Comparison of ENCODE assay signal across 22 mouse cellular contexts in genomic region chr16:25415186-25415585, GRCm38 (mm10).
DNase-seq lines count a peak whose midpoint lies in the region; ATAC-seq and TF ChIP-seq lines count a peak whose summit lies in the region.
"Had no signal": no experiment of that assay in that cellular context is flagged by ENCODE, and none has a peak within 500 bp of the region (broad histone marks: within the 10 kb centered on the region; RNA-seq: fewer than 3 reads in every experiment).

No protein-coding gene starts in this region.

- H3K4me1 ChIP-seq in lung, postnatal 0 days (ENCODE audit: insufficient read depth, low read depth, low read length) = no peaks in the 10 kb centered on the region
- H3K4me1 ChIP-seq in lung, adult 2 months (ENCODE audit: control insufficient read depth, insufficient read depth, low read length) = peaks cover 5% of the 10 kb centered on the region; the same call in 1 of the 2 replicates
- H3K4me1 ChIP-seq in liver, postnatal 0 days (ENCODE audit: insufficient read depth) = no peaks in the 10 kb centered on the region
- H3K4me1 ChIP-seq: forebrain, embryonic 13.5 days; forebrain, embryonic 15.5 days had no signal

- no peak for TF ChIP-seq EP300 in lung, postnatal 0 days (IDR thresholded peaks at IDR 0.05)
- TF ChIP-seq EP300 in liver, postnatal 0 days (IDR thresholded peaks at IDR 0.05; ENCODE audit: low read depth) = no peak

- DNase-seq in gastrocnemius, adult 18-20 months (ENCODE audit: low spot score) = peak; percentile 16
- no peak for DNase-seq in gastrocnemius, postnatal 4 days (ENCODE audit: low spot score in 2 of 2)
- peak; percentile 49 for DNase-seq in lung, postnatal 0 days (ENCODE audit: low spot score)
- no peak for DNase-seq in lung, adult 2 months
- peak; percentile 59 for DNase-seq in adipocyte (ENCODE audit: low spot score)
- no peak for DNase-seq in liver, postnatal 0 days
- DNase-seq: adrenal gland, adult 2 months; adrenal gland, postnatal 10 days; adrenal gland, postnatal 25 days; cerebellum, adult 11 months; cerebellum, adult 18-20 months; cerebellum, adult 8-10 months; cerebellum, adult 9-11 months; cerebellum, postnatal 14 days; cerebellum, postnatal 36 days; forebrain, postnatal 0 days had no signal

- no peaks in the 10 kb centered on the region for H3K9me3 ChIP-seq in lung, postnatal 0 days (ENCODE audit: low read length)
- no peaks in the 10 kb centered on the region for H3K9me3 ChIP-seq in liver, postnatal 0 days (ENCODE audit: low read length)
- H3K9me3 ChIP-seq: embryonic facial prominence, embryonic 13.5 days; forebrain, embryonic 13.5 days; forebrain, embryonic 15.5 days had no signal

- no peaks in the 10 kb centered on the region for H3K27me3 ChIP-seq in lung, postnatal 0 days (replicated peaks; ENCODE audit: insufficient read depth, low read length)
- H3K27me3 ChIP-seq in liver, postnatal 0 days (ENCODE audit: insufficient read depth, low read length) = no peaks in the 10 kb centered on the region
- H3K27me3 ChIP-seq: embryonic facial prominence, embryonic 13.5 days; forebrain, embryonic 13.5 days; forebrain, embryonic 15.5 days; Patski had no signal

- H3K4me3 ChIP-seq in lung, postnatal 0 days (ENCODE audit: low read depth, low read length) = no peak overlapping the region
- H3K4me3 ChIP-seq in lung, adult 2 months (replicated peaks; ENCODE audit: extremely low read depth, low read depth, low read length) = no peak overlapping the region
- no peak overlapping the region for H3K4me3 ChIP-seq in liver, postnatal 0 days (ENCODE audit: low read depth, low read length)
- H3K4me3 ChIP-seq: embryonic facial prominence, embryonic 13.5 days; forebrain, embryonic 13.5 days; forebrain, embryonic 15.5 days had no signal

- no peak overlapping the region for H3K27ac ChIP-seq in lung, postnatal 0 days (ENCODE audit: low read length)
- no peak overlapping the region for H3K27ac ChIP-seq in liver, postnatal 0 days (ENCODE audit: low read depth)
- H3K27ac ChIP-seq: embryonic facial prominence, embryonic 13.5 days; forebrain, embryonic 13.5 days; forebrain, embryonic 15.5 days had no signal

- H3K4me2 ChIP-seq in lung, postnatal 0 days (replicated peaks; ENCODE audit: low read depth, low read length) = no peak overlapping the region
- no peak overlapping the region for H3K4me2 ChIP-seq in liver, postnatal 0 days (ENCODE audit: low read depth, low read length)
- H3K4me2 ChIP-seq: embryonic facial prominence, embryonic 13.5 days; forebrain, embryonic 13.5 days; forebrain, embryonic 15.5 days had no signal

- no peak overlapping the region for H3K9ac ChIP-seq in lung, postnatal 0 days (replicated peaks; ENCODE audit: low read depth)
- H3K9ac ChIP-seq in liver, postnatal 0 days (replicated peaks) = no peak overlapping the region
- H3K9ac ChIP-seq: embryonic facial prominence, embryonic 13.5 days; forebrain, embryonic 13.5 days; forebrain, embryonic 15.5 days; forebrain, postnatal 0 days had no signal

- TF ChIP-seq POLR2A in lung, adult 2 months (IDR thresholded peaks at IDR 0.05; ENCODE audit: borderline replicate concordance, extremely low read depth, low read depth, low read length) = no peak

- H3K36me3 ChIP-seq in lung, postnatal 0 days (ENCODE audit: insufficient read depth, low read length) = no peaks in the 10 kb centered on the region
- H3K36me3 ChIP-seq in liver, postnatal 0 days (replicated peaks; ENCODE audit: insufficient read depth, low read length) = no peaks in the 10 kb centered on the region
- H3K36me3 ChIP-seq: embryonic facial prominence, embryonic 13.5 days; forebrain, embryonic 15.5 days had no signal

- ATAC-seq in lung, postnatal 0 days = no peak
- ATAC-seq in megakaryocyte progenitor cell, adult 5-6 weeks (replicated peaks; ENCODE audit: poor library complexity) = no peak
- ATAC-seq in liver, postnatal 0 days = no peak
- ATAC-seq: activated CD4-positive, CD25-positive, alpha-beta regulatory T cell, adult 4 months; forebrain, embryonic 13.5 days; forebrain, embryonic 15.5 days; forebrain, postnatal 0 days; Patski had no signal

- TF ChIP-seq CTCF in lung, postnatal 0 days (IDR thresholded peaks at IDR 0.05) = no peak
- TF ChIP-seq CTCF in lung, adult 2 months (IDR thresholded peaks at IDR 0.05; ENCODE audit: insufficient read depth, low read length) = no peak
- TF ChIP-seq CTCF in liver, postnatal 0 days (IDR thresholded peaks at IDR 0.05; ENCODE audit: low read depth) = no peak

Comparison
In these comparisons a context has a peak if more than half of its experiments do, and no peak if none do; other contexts are left out.
1. DNase-seq: peak in gastrocnemius, adult 18-20 months (single experiment), lung, postnatal 0 days (single experiment) and adipocyte (single experiment); none in gastrocnemius, postnatal 4 days (0 of 2), lung, adult 2 months (single experiment) and liver, postnatal 0 days (single experiment).